26 mouse cellular contexts compared by ENCODE assay signal in the genomic region with DNA sequence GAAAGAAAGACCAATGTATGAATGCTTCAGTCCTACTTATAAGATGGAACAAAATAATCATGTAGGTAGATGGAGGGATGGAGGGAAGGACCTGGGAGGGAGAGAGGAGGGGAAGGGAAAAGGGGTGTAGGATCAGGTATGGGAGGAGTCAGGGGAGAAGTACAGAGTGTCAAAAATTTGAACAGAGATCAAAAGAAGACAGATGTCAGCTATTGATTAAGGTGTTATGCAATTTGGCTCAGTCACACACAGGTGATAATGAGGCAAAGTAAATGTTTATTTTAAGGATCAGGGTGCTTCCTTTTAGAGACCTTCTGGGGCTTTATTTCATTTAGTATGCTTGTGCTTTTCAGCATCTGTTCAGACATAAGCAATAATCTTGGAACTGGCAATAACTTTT. TPM values are rescaled to one million over a fixed set of nuclear protein-coding genes. Genes with fewer than 3 reads are reported as not detected.
DNase-seq lines count a peak whose midpoint lies in the region; ATAC-seq and TF ChIP-seq lines count a peak whose summit lies in the region.
"Had no signal": no experiment of that assay in that cellular context is flagged by ENCODE, and none has a peak within 500 bp of the region (broad histone marks: within the 10 kb centered on the region; RNA-seq: fewer than 3 reads in every experiment).

No protein-coding gene starts in this region.

- peak; percentile 85 for DNase-seq in liver, adult 2 months (ENCODE audit: extremely low read depth, low read depth, low spot score)
- no peak for DNase-seq in liver
- DNase-seq in liver, embryonic 11.5 days (ENCODE audit: low spot score): no peak
- DNase-seq in liver, postnatal 0 days: no peak
- DNase-seq: adrenal gland, adult 2 months; adrenal gland, adult 8-10 months; adrenal gland, postnatal 10 days; adrenal gland, postnatal 14 days; adrenal gland, postnatal 25 days; adrenal gland, postnatal 36 days; B cell, adult 2 months; cerebellum, adult 11 months; cerebellum, adult 11-12 months; cerebellum, adult 18-20 months had no signal

- no peaks in the 10 kb centered on the region for H3K79me2 ChIP-seq in liver, adult 2 months (ENCODE audit: control insufficient read depth, insufficient read depth, low read length)

- H3K4me2 ChIP-seq in liver, embryonic 16.5 days (ENCODE audit: low read depth, low read length): no peak overlapping the region
- H3K4me2 ChIP-seq in liver, embryonic 11.5 days: no peak overlapping the region
- no peak overlapping the region for H3K4me2 ChIP-seq in liver, postnatal 0 days (ENCODE audit: low read depth, low read length)
- H3K4me2 ChIP-seq in liver, embryonic 12.5 days: no peak overlapping the region

- H3K27ac ChIP-seq in liver, adult 2 months (replicated peaks; ENCODE audit: insufficient read depth, low read depth, low read length): no peak overlapping the region
- H3K27ac ChIP-seq in liver, embryonic 16.5 days (ENCODE audit: low read length): no peak overlapping the region
- H3K27ac ChIP-seq in liver, embryonic 11.5 days (ENCODE audit: low read depth, low read length): no peak overlapping the region
- H3K27ac ChIP-seq in liver, postnatal 0 days (ENCODE audit: low read depth): no peak overlapping the region
- H3K27ac ChIP-seq in liver, embryonic 12.5 days: no peak overlapping the region

- TF ChIP-seq POLR2A in liver, adult 2 months (IDR thresholded peaks at IDR 0.05; ENCODE audit: extremely low read depth, insufficient read depth, low read length): no peak

- no peaks in the 10 kb centered on the region for H3K4me1 ChIP-seq in liver, adult 2 months (ENCODE audit: control insufficient read depth, insufficient read depth, low read length)
- no peaks in the 10 kb centered on the region for H3K4me1 ChIP-seq in liver, embryonic 16.5 days (ENCODE audit: control insufficient read depth, low read depth, low read length)
- no peaks in the 10 kb centered on the region for H3K4me1 ChIP-seq in liver, embryonic 11.5 days (replicated peaks; ENCODE audit: control insufficient read depth, insufficient read depth, low read length)
- no peaks in the 10 kb centered on the region for H3K4me1 ChIP-seq in liver, postnatal 0 days (ENCODE audit: insufficient read depth)
- H3K4me1 ChIP-seq in liver, embryonic 12.5 days: no peaks in the 10 kb centered on the region

- no peaks in the 10 kb centered on the region for H3K36me3 ChIP-seq in liver, adult 2 months (ENCODE audit: control insufficient read depth, insufficient read depth, low read length)
- no peaks in the 10 kb centered on the region for H3K36me3 ChIP-seq in liver, embryonic 16.5 days (ENCODE audit: control insufficient read depth, insufficient read depth)
- no peaks in the 10 kb centered on the region for H3K36me3 ChIP-seq in liver, embryonic 11.5 days (ENCODE audit: control insufficient read depth, insufficient read depth, low read length)
- H3K36me3 ChIP-seq in liver, postnatal 0 days (replicated peaks; ENCODE audit: insufficient read depth, low read length): no peaks in the 10 kb centered on the region
- H3K36me3 ChIP-seq in liver, embryonic 12.5 days: no peaks in the 10 kb centered on the region
- H3K36me3 ChIP-seq: G1E had no signal

- ATAC-seq in liver, embryonic 16.5 days (ENCODE audit: low read depth): peak; percentile 35; the same call in 1 of the 2 replicates
- ATAC-seq in liver, embryonic 11.5 days (replicated peaks; ENCODE audit: low FRiP score): no peak
- ATAC-seq in liver, postnatal 0 days: peak; percentile 50; the same call in 1 of the 2 replicates
- ATAC-seq in liver, embryonic 12.5 days: no peak
- ATAC-seq: activated CD4-positive, CD25-positive, alpha-beta regulatory T cell, adult 4 months; CD4-positive, CD25-positive, alpha-beta regulatory T cell, adult 4 months; Patski had no signal

- TF ChIP-seq CTCF in liver, adult 2 months (IDR thresholded peaks at IDR 0.05; ENCODE audit: low read depth, low read length): no peak
- TF ChIP-seq CTCF in liver, postnatal 0 days (IDR thresholded peaks at IDR 0.05; ENCODE audit: low read depth): no peak

- H3K9ac ChIP-seq in liver, adult 2 months (ENCODE audit: low read depth, low read length): no peak overlapping the region
- H3K9ac ChIP-seq in liver, embryonic 16.5 days (ENCODE audit: low read depth, low read length): no peak overlapping the region
- no peak overlapping the region for H3K9ac ChIP-seq in liver, embryonic 11.5 days (ENCODE audit: low read depth, low read length)
- H3K9ac ChIP-seq in liver, postnatal 0 days (replicated peaks): no peak overlapping the region
- H3K9ac ChIP-seq in liver, embryonic 12.5 days: no peak overlapping the region

- H3K9me3 ChIP-seq in liver, embryonic 16.5 days (replicated peaks; ENCODE audit: control insufficient read depth, low read length): no peaks in the 10 kb centered on the region
- H3K9me3 ChIP-seq in liver, embryonic 11.5 days (ENCODE audit: control insufficient read depth, low read length): no peaks in the 10 kb centered on the region
- no peaks in the 10 kb centered on the region for H3K9me3 ChIP-seq in liver, postnatal 0 days (ENCODE audit: low read length)
- no peaks in the 10 kb centered on the region; the same call in 1 of the 2 replicates for H3K9me3 ChIP-seq in liver, embryonic 12.5 days (replicated peaks)
- H3K9me3 ChIP-seq: G1E had no signal

- no peak overlapping the region for H3K4me3 ChIP-seq in liver, adult 2 months (ENCODE audit: insufficient read depth, low read depth, low read length)
- H3K4me3 ChIP-seq in liver, embryonic 16.5 days (ENCODE audit: low read depth, low read length): no peak overlapping the region
- H3K4me3 ChIP-seq in liver, embryonic 11.5 days (ENCODE audit: low read depth, low read length): no peak overlapping the region
- H3K4me3 ChIP-seq in liver, postnatal 0 days (ENCODE audit: low read depth, low read length): no peak overlapping the region
- no peak overlapping the region for H3K4me3 ChIP-seq in liver, embryonic 12.5 days

- peak; percentile 54; the same call in 1 of the 2 replicates for TF ChIP-seq EP300 in liver, postnatal 0 days (IDR thresholded peaks at IDR 0.05; ENCODE audit: low read depth)

- no peaks in the 10 kb centered on the region for H3K27me3 ChIP-seq in liver, adult 2 months (ENCODE audit: control insufficient read depth, insufficient read depth, low read length)
- no peaks in the 10 kb centered on the region for H3K27me3 ChIP-seq in liver, embryonic 16.5 days (ENCODE audit: control insufficient read depth, insufficient read depth, low read depth, low read length)
- no peaks in the 10 kb centered on the region for H3K27me3 ChIP-seq in liver, embryonic 11.5 days (replicated peaks; ENCODE audit: control insufficient read depth, insufficient read depth, low read length)
- H3K27me3 ChIP-seq in liver, postnatal 0 days (ENCODE audit: insufficient read depth, low read length): no peaks in the 10 kb centered on the region
- no peaks in the 10 kb centered on the region for H3K27me3 ChIP-seq in liver, embryonic 12.5 days (replicated peaks)
- H3K27me3 ChIP-seq: CH12.LX, Patski had no signal

RNA-seq across cellular contexts. Expression of a gene that starts 50.1 kb away (rescaled TPM):
- 475 and 1,177 TPM in 2 replicates for total RNA-seq in liver, adult 2 months (2014; rRNA removed)
- 79.7 and 126 TPM in 2 replicates for polyA plus RNA-seq in liver, adult 2 months (2012; rRNA removed)
- 3.0 and 3.6 TPM in 2 replicates for polyA plus RNA-seq in liver, embryonic 16.5 days (2015; fragmentation: Nextera tagmentation; extraction: Ambion mirVana)
- 1.9 and 3.3 TPM in 2 replicates for polyA plus RNA-seq in liver, embryonic 11.5 days (2014; fragmentation: Nextera tagmentation; extraction: Ambion mirVana)
- polyA plus RNA-seq in liver, postnatal 0 days (2015; fragmentation: Nextera tagmentation; extraction: Ambion mirVana): 19.8 and 22.7 TPM in 2 replicates
- 2.6 and 3.2 TPM in 2 replicates for polyA plus RNA-seq in liver, embryonic 12.5 days (2016; fragmentation: Nextera tagmentation; extraction: Ambion mirVana)
- total RNA-seq: adrenal gland, adult 18-20 months; adrenal gland, postnatal 25 days; CH12.LX; ES-E14; MEL had no signal
- polyA plus RNA-seq: activated CD4-positive, CD25-positive, alpha-beta regulatory T cell, adult 4 months; adrenal gland, adult 2 months; brain, embryonic 14.5 days; C2C12; CD4-positive, CD25-positive, alpha-beta regulatory T cell, adult 4 months; G1E; Patski had no signal

Comparison
In these comparisons a context has a peak if more than half of its experiments do, and no peak if none do; other contexts are left out.
1. ATAC-seq: peak in liver, embryonic 16.5 days (single experiment) and liver, postnatal 0 days (single experiment); none in liver, embryonic 11.5 days (single experiment) and liver, embryonic 12.5 days (single experiment).